Mouse (Mus musculus) retina, embryonic 14.5 days (tissue): ENCODE data around the gene Zc3hc1.

Experiments used
- DNase-seq: peaks from one replicate; pipeline ENCODE4 v3.0.0-alpha.2; 2015; ENCODE audit warnings: low spot score

Zc3hc1 gene

DNA sequence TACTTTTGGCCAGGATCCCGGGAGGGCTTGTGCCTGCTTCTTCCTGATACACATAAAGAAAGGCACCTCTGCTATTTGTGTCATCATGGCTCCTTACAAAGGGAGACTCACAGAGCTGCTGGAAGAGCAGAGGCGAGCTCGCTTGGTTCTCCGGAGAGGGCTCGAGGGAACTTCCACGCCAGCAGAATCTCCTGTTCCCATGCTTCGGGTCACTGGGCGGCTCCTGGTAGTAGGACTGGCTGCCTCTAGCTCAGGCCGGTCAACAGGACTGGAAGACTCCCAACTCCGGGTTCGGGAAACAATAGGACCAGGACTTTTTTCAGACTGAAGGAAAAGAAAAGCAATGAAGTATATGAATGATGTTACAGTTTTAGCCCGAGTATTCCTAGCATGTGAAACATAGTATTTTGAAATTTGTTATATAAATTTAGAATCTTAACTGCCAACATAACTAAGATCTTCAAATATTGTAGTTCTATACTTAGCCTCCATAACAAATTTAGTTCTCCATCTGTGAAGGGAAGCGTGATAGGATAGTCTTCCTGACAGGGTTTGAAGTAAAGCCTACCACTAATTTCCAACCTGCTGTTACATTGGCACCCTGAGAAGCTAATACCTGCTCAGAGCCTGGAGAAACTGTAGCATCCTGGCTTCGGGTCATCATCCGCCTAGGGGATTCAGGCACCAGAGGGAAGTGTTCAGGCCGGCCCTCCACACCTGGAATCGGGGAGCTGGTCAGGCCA is 18.0 kb downstream of the Zc3hc1 start:
- no peak for DNase-seq

DNA sequence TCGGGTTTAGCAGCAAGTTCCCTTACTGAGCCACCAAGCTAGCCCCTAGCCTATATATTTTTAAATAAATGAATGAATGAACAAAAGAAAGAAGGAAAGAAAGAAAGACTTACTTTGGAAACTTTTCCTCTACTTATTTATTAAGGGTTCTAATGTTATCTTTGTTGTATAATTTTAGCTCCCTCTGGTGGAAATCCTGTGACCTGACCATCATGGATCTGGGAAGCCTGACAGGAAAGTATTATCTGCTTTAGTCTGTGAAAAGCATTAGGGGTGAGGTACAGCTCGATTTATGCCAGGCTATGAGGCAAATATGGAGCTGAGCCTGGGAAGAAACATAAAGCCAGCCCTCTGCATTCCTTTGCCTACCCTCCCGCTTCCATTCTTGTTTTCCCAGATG is 21.5 kb downstream of the Zc3hc1 start:
- DNase-seq, result peak; percentile 33

DNA sequence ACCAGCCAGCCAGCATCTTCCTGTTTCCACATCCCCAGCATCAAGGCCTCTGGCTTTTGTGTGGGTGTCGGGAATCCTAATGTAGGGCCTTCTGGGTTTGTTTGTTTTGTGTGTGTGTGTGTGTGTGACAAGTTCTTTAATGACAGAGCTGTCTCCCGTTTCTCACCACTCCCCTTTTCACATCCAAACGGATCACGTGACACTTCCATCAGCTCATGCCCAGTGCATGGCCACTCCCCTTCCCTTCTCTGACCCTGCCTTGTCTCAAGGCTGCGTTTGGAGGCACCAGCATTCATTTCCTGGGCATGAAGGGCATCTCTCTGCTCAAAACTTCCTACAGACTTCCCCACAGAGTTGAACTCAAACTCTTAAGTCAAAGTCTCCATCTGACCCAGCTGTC is 27.0 kb downstream of the Zc3hc1 start:
- no peak for DNase-seq

DNA sequence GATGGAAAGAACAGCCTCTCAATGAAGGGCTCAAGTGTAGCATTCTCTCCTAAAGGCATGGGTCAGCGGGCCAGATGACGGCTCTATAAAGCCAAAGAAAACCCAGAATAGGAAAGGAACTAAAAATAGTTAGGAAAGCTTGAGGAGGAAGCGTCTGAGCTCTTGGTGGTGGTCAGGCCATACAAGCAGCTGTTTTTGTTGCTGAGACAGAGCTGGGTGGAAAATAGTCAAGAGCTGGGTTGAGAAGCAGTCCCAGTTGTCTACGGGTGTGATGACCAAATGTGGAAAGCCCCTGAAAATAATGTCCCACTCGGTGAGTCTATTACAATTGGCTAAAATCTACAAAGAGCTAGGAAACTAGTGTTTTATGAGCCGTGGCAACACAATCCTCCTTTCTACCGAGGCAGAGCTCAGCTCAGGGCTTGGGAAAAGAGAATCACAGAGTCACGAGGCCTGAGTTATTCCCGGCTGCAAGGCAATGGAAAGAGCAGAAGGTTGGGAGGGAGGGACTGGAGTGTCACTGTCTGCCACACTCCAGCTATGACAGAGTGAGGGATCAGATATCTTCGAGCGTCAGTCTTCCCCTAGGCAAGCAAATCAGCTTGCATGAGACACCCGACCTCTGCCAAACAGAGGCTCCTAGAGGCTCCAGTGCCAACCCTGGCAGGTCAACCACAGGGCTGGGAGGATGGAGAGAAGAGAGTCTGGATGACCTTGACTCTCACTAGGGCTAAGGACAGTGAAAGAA is 30.9 kb downstream of the Zc3hc1 start:
- no peak for DNase-seq

DNA sequence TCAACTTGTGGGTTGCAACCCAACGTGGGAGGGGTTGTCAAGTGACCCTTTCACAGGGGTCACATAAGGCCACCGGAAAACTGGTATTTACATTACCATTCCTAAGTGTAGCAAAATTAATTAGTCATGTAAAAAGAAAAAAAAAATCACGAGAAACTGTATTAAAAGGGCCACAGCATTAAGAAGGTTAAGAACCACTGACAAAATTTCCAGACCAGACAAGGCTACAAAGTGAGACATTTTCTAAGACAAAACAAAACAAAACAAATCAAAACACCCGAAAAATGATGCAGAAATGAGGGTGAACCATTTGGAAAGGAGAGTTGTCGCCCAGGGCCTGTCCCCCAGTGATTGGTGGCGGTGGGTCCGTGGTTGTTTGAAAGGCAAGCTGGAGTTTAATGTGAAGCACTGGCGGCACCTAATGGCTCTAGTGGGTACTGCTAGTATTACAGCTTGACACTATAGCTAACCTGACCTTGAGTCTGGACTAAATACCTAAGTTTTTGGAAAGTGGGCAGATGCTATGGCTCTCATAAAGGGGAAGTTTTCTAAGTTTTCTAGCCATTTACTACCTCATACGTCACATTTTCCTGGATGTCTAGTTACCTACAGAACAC is 33.2 kb downstream of the Zc3hc1 start:
- peak; percentile 95 for DNase-seq

DNA sequence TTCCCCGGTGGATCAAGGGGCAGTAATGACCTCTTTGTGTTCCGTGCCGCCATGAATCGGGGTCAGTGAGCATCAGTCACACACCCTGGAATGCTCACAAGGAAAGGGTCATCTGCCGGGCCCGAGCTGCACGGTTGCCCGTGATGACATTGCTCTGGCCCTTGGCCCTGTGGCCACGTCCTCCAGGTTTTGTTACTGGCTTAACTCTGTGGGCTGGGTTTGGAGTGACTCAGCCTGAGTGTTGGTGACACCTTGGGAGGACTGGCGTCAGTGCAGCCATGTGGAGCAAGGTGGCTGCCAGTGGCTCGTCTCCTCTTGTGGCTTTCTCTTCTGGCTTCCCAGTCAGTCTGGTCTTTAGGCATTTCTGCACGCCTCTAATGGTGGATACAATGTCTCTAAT is 34.1 kb downstream of the Zc3hc1 start:
- no peak for DNase-seq

DNA sequence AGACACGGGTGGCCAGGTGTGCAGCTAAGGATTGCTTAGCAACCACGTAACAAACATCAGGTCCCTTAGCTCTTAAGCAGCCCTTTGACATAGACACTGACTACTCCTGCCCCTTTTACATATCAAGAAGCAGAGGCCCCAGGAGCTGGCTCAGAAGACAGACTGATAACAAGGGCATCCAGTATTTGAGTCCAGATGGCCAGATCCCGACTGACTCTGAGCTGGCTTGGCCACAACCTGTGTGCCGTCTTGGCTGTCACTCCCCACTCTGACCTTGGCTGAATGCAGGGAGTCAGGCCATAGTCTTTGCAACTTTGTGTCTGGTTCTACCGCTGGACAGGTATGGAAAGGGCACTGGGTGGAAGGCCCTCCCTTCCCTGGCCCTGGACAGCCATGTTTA is 34.7 kb downstream of the Zc3hc1 start:
- DNase-seq, result no peak

DNA sequence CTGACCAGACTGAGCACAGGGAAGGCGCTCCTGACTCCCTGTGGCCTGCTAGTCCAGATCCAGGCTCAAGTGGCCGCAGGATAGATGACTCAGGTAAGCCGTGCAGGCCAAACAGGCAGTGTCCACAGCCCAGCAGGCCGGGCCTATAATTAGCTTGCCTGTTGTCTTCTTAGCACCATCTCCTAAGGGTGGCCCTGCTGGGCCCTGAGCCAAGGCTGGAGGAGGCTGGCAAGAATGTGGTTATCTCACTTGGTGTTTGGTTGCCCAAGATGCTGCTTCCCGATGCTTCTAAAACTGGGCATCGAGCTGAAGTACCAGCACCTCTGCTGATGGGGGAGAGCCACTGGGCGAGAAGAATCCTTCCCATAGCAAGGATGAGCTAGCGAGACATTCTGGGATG is 35.1 kb downstream of the Zc3hc1 start:
- no peak for DNase-seq

DNA sequence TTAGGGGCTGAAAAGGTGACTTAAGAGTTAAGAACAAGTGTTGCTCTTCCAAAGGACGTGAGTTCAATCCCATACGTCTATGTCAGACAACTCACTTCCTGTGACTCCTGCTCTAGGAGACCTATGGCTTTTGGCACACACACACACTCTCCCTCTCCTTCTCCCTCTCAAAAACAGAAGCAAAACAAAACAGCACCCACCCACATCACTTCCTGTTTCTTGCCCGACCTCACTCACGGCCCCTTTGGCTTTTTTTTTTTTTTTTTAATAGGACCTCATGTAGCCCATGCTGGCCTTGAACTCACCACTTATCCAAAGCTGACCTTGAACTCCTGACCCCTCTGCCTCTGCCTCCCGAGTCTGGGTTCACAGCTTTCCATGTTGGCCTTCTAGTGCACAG is 36.1 kb downstream of the Zc3hc1 start:
- DNase-seq, result no peak

DNA sequence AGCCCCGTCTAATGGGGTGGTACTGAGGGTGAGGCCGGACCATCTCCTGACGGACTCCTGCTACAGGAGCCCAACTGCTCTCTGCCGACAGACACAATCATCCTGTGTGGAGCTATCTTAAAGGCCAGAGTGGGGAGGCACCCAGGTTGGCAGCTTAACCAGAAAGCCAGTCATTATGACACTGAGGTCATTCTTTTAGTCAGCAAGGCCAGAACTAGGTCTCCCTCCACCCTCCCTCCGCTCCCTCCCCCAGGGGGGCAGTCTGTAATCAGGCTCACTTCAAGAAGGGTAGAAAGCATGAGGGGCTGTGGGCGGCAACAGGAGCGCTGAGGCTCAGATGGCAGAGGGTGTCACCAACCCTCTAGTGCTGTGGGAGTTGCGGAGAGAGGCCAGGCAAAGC is 37.2 kb downstream of the Zc3hc1 start:
- no peak for DNase-seq

DNA sequence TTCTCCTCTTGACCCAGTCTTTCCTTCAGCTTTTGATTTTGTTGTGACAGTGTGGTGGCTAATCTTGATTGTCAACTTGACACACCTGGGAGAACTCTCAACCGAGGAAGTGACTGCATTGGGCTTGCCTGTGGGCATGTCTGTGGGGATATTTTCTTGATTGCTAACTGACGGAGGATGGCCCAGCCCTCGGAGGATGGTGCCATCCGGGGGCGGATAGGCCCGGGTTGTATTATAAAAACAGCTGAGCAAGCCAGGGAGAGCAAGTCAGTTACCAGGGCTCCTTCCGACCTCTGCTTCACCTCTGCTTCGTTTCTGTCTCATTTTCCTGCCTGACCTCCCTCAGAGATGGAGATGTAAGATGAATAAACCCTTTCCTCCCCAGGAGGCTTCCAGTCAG is 38.1 kb downstream of the Zc3hc1 start:
- DNase-seq, result no peak

DNA sequence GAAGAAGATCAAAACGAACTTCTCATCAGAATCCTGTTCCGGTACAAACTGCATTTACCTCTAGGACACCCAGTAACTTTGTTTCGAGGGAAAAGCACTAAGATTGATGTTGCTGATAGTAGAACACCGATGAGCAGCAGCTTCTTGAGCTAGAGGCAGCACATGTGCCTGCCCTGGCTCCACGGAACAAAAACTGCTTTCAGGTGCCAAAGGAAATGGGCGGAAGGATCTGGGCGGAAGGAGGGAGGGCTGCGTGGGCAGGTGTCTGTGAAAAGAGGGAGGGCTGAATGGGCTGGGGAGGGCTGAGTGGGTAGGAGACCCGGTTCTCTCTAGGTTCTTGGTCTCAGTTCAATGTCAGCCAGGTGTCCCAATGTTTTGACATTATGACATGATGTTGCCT is 39.5 kb downstream of the Zc3hc1 start:
- no peak for DNase-seq

DNA sequence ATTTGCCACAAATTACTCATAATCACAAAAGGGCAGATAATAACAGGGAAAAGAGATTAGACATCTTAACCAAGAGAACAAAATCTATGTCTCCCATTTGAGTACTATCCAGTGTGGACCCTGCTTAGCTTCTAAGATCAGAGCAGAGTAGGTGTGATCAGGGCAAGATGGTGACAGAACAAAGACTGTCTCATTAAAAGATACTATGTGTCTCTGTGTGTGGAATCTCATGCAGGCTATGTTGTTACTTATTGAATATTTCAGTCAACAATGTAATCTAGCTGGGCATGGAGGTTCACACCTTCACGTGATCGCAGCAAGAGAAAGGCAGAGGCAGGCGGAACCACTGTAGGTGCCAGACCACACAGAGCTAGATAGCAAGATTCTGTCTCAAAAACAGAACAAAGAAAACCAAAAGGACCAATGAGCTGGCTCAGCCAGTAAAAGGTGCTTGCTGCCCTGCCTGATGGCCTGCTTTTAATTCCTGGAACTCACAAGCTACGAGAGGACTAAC is 43.5 kb downstream of the Zc3hc1 start:
- no peak for DNase-seq

DNA sequence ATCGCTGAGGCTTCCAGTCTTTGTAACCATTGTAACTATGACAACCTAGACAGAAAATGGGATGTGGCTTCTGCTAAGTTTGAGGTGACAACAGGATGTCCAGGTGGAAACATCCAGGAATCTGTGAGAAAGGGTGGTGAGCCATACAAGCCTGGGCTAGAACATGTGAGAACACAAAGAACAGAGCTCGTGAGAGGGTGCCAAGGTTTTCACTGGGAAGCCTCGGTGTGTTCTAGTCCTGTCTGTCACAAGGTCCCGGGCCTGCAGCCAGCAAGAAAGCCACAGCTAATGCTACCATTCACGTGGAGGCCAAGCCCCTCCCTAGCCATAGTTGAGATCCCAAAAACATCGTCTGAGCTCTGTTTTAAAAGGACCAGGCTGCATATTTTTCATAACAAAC is 44.1 kb downstream of the Zc3hc1 start:
- DNase-seq, result no peak

DNA sequence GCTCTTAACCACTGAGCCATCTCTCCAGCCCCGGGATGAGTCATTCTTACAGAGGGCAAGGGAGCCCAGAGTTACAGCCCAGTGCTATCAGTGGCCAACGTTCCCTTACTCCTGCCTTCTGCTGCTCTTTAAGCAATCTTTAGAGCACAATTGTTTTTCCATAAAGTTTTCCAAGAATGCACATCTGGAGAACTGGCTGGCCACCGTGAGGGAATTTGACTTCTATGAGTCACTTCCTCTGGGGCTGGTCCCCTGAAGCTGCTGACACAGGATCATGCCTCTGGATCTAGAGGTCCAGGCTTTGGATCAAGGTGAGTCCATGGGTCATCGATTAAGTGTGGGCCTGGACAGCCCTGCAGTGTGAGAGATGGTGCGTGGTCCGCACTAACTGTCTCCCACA is 46.8 kb downstream of the Zc3hc1 start:
- DNase-seq, result no peak

DNA sequence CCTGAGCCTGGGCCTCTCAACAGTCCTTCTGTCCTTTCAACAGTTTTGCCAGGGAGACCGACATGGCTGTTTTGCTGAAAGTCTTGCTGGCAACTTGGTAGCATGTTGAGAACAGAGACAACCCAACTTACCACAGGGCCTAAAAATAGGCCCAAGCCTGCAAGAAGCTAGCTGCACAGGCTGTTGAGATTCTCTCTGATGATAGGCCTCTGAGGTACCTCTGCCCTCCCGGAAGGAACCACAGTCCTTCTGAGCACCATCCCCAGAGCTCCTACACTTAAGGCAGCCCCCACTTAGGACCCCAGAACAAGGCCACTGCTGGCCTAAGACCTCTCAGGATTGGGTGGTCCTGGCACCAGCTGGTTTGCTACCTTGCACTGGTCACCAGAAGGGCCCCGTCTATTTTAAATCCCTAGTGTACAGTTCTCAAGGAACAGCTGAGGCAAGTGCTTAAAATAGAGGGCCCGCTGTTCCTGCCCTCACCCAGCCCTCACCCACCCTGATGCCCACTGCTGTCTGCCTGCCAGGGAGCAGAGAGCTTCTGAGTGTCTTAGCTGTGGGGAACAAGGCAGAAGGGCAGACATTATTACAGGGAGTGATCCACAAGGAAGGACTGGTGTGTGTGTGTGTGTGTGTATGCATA is 50.5 kb downstream of the Zc3hc1 start:
- no peak for DNase-seq

DNA sequence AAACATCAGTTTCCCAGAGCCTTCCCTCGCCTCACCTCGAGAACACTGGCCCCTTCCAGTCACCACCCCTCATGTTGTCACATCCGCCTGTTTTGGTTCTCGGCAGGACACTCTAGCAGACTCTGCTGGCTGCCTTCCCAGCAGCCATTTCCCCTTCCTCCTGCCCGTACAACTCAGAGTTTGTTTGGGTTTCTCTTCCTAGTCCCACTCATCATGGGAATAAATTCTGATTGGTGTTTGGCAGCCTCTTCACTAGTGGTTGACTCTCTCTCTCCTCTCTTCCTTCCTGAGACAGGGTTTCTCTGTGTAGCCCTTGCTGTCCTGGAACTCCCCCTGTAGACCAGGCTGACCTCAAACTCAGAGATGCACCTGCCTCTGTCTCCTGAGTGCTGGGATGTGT is 53.9 kb downstream of the Zc3hc1 start:
- DNase-seq, result no peak

DNA sequence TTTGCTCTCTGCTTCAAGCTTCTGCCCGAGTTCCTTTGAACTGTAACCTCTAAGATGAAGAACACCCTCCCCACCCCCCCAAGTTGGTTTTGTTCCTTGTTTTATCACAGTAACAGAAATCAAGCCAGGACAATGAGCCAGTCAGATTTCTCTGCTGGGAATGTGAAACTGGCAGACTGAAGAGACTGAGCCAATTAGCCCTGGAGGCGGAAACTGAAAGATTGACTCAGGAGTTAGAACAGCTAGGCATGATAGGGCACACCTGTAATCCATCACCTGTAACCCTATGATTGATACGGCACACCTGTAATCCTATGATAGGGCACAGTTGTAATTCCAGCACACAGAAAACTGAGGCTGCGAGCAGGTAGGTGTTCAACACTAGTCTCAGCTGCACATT is 58.6 kb downstream of the Zc3hc1 start:
- DNase-seq, result no peak

DNA sequence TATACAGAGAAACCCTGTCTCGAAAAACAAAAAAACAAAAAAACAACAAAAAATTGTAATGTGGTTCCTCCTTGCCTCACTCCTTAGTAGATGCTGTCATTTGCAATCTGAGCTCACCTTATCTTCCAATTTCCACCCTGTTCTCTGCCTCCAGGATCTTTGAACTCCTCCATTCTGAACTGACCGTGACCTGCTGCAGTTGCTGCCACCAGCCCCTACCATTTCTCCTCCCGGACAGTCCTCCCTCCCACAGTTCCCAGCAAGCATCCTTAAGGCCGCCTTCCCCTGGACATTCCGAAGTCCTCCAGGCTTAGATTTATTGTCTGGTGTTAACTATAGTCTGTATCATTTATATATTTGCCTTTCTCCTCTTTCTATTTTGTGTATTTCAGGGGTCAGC is 60.1 kb downstream of the Zc3hc1 start:
- DNase-seq, result no peak

DNA sequence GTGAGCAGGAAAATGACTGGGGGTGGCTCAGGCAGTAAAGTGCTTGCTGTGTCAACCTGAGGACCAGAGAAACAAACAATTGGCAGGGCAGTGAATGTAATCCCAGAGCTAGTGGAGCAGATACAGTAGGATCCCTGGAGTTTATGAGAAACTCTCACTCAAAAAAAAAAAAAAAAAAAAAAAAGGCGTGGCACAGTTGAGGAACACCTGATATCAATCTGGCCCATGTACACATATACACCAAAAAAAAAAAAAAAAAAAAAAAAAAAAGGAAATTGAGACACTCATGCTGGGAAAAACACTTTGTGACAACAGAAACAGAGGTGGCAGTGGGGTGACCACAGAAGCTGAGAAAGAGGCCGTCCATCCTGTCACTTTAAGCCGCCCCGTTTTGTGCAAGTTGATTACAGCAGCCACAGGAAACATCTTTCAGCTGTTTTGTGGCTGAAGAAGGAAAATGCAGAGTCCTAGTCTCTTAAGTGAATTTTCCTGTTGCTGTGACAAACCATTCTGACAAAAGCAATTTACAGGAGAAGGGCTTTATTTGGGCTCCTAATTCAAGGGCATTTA is 64.8 kb downstream of the Zc3hc1 start:
- no peak for DNase-seq

DNA sequence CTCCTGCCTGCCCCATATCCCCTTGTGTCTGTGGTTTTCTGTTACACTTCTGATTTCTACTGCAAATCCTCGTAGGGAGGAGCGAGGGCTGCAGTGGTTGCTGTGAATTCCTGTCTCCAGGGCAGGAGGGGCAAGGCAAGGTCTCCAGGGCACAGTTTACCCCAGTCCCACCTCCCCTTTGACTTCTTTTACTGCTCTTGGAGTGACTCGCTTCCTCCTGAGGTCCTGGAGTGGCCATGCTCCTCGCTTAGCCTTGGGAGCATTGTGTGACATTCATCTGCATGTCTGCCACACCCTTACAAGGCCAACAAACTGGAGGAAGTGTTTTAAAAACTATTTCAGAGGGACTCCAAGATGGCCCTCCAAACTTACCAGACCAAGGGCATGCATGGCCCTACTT is 69.8 kb downstream of the Zc3hc1 start:
- DNase-seq, result no peak

DNA sequence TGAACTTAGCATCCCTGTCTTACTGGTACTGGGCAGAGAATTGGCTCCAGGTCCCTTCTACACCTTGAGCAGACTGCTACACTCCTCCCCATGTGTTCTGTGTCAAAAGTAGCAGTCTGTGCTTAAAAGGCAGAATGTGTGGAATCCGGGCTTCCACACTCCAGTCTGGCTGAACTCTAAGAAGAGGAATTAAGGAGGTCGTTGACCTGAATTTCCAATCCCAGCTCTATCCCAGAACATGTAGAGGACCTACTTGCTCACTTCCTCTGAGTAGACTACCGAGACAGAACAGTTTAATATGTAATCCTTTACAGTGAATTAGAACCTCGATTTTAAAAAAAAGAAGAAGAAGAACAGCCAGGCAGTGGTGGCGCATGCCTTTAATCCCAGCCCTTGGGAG is 71.6 kb downstream of the Zc3hc1 start:
- no peak for DNase-seq
